Mouse (Mus musculus): ENCODE results near the gene Ap3b1. TPM values are rescaled to one million over a fixed set of nuclear protein-coding genes. Genes with fewer than 3 reads are reported as not detected.

Ap3b1 gene
- polyA plus RNA-seq, 1 experiment, result 29.2 TPM

- DNase-seq, result no peak
- H3K4me1 ChIP-seq (ENCODE audit: control insufficient read depth, insufficient read depth, low read length), result no peaks in the 10 kb centered on the region
- TF ChIP-seq CTCF (IDR thresholded peaks at IDR 0.05; ENCODE audit: insufficient read depth, low read length), result no peak
- no peak for TF ChIP-seq POLR2A (IDR thresholded peaks at IDR 0.05; ENCODE audit: borderline replicate concordance, extremely low read depth, low read depth, low read length)
- no peak overlapping the region for H3K4me3 ChIP-seq (replicated peaks; ENCODE audit: extremely low read depth, low read depth, low read length)
- WGBS, result 89% methylated on average over 2 of the region's 2 CpGs
These were observed 218.4 kb downstream of the Ap3b1 start for GRCm38 (mm10) chr13:94577177-94577540.

- DNase-seq, result no peak
- WGBS, result 9% methylated on average over 14 of the region's 14 CpGs
- TF ChIP-seq POLR2A (IDR thresholded peaks at IDR 0.05; ENCODE audit: borderline replicate concordance, extremely low read depth, low read depth, low read length) (no peak), CTCF (IDR thresholded peaks at IDR 0.05; ENCODE audit: insufficient read depth, low read length) (no peak)
- Histone ChIP-seq H3K4me1 (ENCODE audit: control insufficient read depth, insufficient read depth, low read length) (no peaks in the 10 kb centered on the region; the same call in 1 of the 2 replicates), H3K4me3 (replicated peaks; ENCODE audit: extremely low read depth, low read depth, low read length) (no peak overlapping the region)
These were observed 236.5 kb downstream of the Ap3b1 start for GRCm38 (mm10) chr13:94595289-94595688.

- no peak for DNase-seq
- Histone ChIP-seq H3K4me3 (replicated peaks; ENCODE audit: extremely low read depth, low read depth, low read length) (no peak overlapping the region), H3K4me1 (ENCODE audit: control insufficient read depth, insufficient read depth, low read length) (no peaks in the 10 kb centered on the region; the same call in 1 of the 2 replicates)
- 4% methylated on average over 38 of the region's 38 CpGs for WGBS
- TF ChIP-seq CTCF (IDR thresholded peaks at IDR 0.05; ENCODE audit: insufficient read depth, low read length) (no peak), POLR2A (IDR thresholded peaks at IDR 0.05; ENCODE audit: borderline replicate concordance, extremely low read depth, low read depth, low read length) (no peak)
These were observed 237.1 kb downstream of the Ap3b1 start for GRCm38 (mm10) chr13:94595701-94596361.

GRCm38 (mm10) chr13:94596386-94597033 lies 237.8 kb downstream of the Ap3b1 start:
- WGBS, result 14% methylated on average over 20 of the region's 20 CpGs
- no peak overlapping the region for H3K4me3 ChIP-seq (replicated peaks; ENCODE audit: extremely low read depth, low read depth, low read length)
- DNase-seq, result no peak
- no peak for TF ChIP-seq CTCF (IDR thresholded peaks at IDR 0.05; ENCODE audit: insufficient read depth, low read length)
- TF ChIP-seq POLR2A (IDR thresholded peaks at IDR 0.05; ENCODE audit: borderline replicate concordance, extremely low read depth, low read depth, low read length), result no peak
- H3K4me1 ChIP-seq (ENCODE audit: control insufficient read depth, insufficient read depth, low read length), result no peaks in the 10 kb centered on the region; the same call in 1 of the 2 replicates

- DNase-seq, result no peak
- Histone ChIP-seq H3K4me1 (ENCODE audit: control insufficient read depth, insufficient read depth, low read length) (no peaks in the 10 kb centered on the region; the same call in 1 of the 2 replicates), H3K4me3 (replicated peaks; ENCODE audit: extremely low read depth, low read depth, low read length) (no peak overlapping the region)
- WGBS, result 47% methylated on average over 8 of the region's 8 CpGs
- TF ChIP-seq POLR2A (IDR thresholded peaks at IDR 0.05; ENCODE audit: borderline replicate concordance, extremely low read depth, low read depth, low read length) (no peak), CTCF (IDR thresholded peaks at IDR 0.05; ENCODE audit: insufficient read depth, low read length) (no peak)
These were observed 241.0 kb downstream of the Ap3b1 start for GRCm38 (mm10) chr13:94599718-94600117.

- 75% methylated on average over 9 of the region's 9 CpGs for whole genome bisulfite sequencing
- H3K4me1 ChIP-seq (ENCODE audit: control insufficient read depth, insufficient read depth, low read length), result no peaks in the 10 kb centered on the region
- DNase-seq, result no peak
- H3K4me3 ChIP-seq (replicated peaks; ENCODE audit: extremely low read depth, low read depth, low read length), result no peak overlapping the region
- TF ChIP-seq CTCF (IDR thresholded peaks at IDR 0.05; ENCODE audit: insufficient read depth, low read length) (no peak), POLR2A (IDR thresholded peaks at IDR 0.05; ENCODE audit: borderline replicate concordance, extremely low read depth, low read depth, low read length) (no peak)
These were observed 248.5 kb downstream of the Ap3b1 start for GRCm38 (mm10) chr13:94607035-94607860.

- WGBS, result 69% methylated on average over 7 of the region's 7 CpGs
- Histone ChIP-seq H3K4me3 (replicated peaks; ENCODE audit: extremely low read depth, low read depth, low read length) (no peak overlapping the region), H3K4me1 (ENCODE audit: control insufficient read depth, insufficient read depth, low read length) (no peaks in the 10 kb centered on the region)
- no peak for DNase-seq
- no peak for TF ChIP-seq POLR2A (IDR thresholded peaks at IDR 0.05; ENCODE audit: borderline replicate concordance, extremely low read depth, low read depth, low read length)
- no peak for TF ChIP-seq CTCF (IDR thresholded peaks at IDR 0.05; ENCODE audit: insufficient read depth, low read length)
These were observed 249.1 kb downstream of the Ap3b1 start for GRCm38 (mm10) chr13:94607861-94608223.

GRCm38 (mm10) chr13:94608420-94608831 lies 249.7 kb downstream of the Ap3b1 start:
- TF ChIP-seq CTCF (IDR thresholded peaks at IDR 0.05; ENCODE audit: insufficient read depth, low read length), result no peak
- TF ChIP-seq POLR2A (IDR thresholded peaks at IDR 0.05; ENCODE audit: borderline replicate concordance, extremely low read depth, low read depth, low read length), result no peak
- no peaks in the 10 kb centered on the region for H3K4me1 ChIP-seq (ENCODE audit: control insufficient read depth, insufficient read depth, low read length)
- H3K4me3 ChIP-seq (replicated peaks; ENCODE audit: extremely low read depth, low read depth, low read length), result no peak overlapping the region
- WGBS, result 35% methylated on average over 11 of the region's 11 CpGs
- no peak for DNase-seq

- Histone ChIP-seq H3K4me1 (ENCODE audit: control insufficient read depth, insufficient read depth, low read length) (no peaks in the 10 kb centered on the region), H3K4me3 (replicated peaks; ENCODE audit: extremely low read depth, low read depth, low read length) (no peak overlapping the region)
- DNase-seq, result no peak
- WGBS, result 88% methylated on average over 10 of the region's 10 CpGs
- TF ChIP-seq CTCF (IDR thresholded peaks at IDR 0.05; ENCODE audit: insufficient read depth, low read length) (no peak), POLR2A (IDR thresholded peaks at IDR 0.05; ENCODE audit: borderline replicate concordance, extremely low read depth, low read depth, low read length) (no peak)
These were observed 250.2 kb downstream of the Ap3b1 start for GRCm38 (mm10) chr13:94608947-94609346.

Other genes with a start within 250 kb of the Ap3b1 start
- 19.9 and 29.2 TPM in 2 replicates for gene Scamp1, start 73.1 kb upstream of the Ap3b1 start, polyA plus RNA-seq (2012; rRNA removed)

Data from lung, adult 2 months (tissue).